Mouse (Mus musculus) bone marrow macrophage, adult 2 months (primary cell): ENCODE data around the gene Selenos.

Experiments used
- CTCF ChIP-seq: IDR thresholded peaks from 2 replicates; pipeline ENCODE4 v1.5.1; 2012; ENCODE audit warnings: low read depth, mild to moderate bottlenecking, low read length, moderate library complexity
- POLR2A ChIP-seq: IDR thresholded peaks from 2 replicates; pipeline ENCODE4 v1.6.1; 2012; ENCODE audit warnings: mild to moderate bottlenecking, low read depth, low read length, borderline replicate concordance

DNA sequence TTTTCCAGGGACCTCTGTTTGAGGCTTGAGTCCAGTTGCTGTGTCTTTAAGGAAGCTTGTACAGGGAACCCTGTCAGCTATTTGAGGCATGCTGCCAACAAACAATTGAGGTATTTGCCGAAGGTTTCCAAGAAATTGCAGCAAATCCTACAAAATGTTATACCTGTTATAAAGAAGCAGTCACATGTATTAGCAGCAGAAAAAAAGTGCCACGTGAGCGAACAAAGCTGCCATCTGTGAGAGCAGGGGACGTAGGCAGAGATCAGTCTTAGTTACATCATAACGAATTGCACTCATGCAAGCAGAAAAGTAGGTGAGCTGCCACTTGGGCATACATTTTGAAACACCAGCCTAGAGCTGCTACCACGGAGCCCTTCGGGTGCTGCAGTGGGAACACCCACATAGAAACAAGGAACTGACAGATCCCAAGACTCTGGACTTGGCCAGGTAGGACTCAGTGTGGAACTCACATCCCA is 27.2 kb downstream of the Selenos start:
- TF ChIP-seq CTCF (no peak), POLR2A (no peak)
